Mouse (Mus musculus) thymus, adult 2 months (tissue): ENCODE measurements around the gene Kif21a.

Source experiments
- CTCF ChIP-seq: fragments of 200-500 bp; IDR thresholded peaks from 2 replicates; pipeline ENCODE4 v1.5.1; 2012; ENCODE audit warnings: mild to moderate bottlenecking, control low read depth, low read length, moderate library complexity, borderline replicate concordance; ENCODE audit not compliant: control insufficient read depth, poor library complexity, insufficient read depth; ENCODE audit errors: extremely low read depth
- POLR2A ChIP-seq: fragments of 200-500 bp; IDR thresholded peaks from 2 replicates; pipeline ENCODE4 v1.6.1; 2012; ENCODE audit warnings: mild to moderate bottlenecking, low read length, control low read depth, moderate library complexity; ENCODE audit not compliant: control insufficient read depth, poor library complexity, insufficient read depth; ENCODE audit errors: extremely low read depth

DNA sequence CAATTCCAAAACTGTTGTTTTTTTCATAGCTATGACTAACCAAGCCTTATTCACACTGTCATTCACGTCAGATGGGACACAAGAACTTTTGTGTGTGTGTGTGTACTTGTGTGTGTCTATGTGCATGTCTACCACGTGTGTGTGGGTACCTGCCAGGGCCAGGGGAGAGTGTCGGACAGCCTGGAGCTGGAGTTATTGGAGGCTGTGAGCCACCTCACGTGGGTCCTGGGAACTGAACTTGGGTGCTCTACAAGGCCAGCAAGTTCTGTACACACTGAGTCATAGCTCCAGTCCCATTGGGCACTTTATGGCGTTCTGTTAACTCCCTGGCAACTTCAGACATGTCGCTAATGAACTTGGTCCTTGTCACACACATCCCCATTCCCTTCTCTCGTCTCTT lies 45.0 kb downstream of the Kif21a start:
- TF ChIP-seq CTCF (no peak), POLR2A (no peak)
